Mouse (Mus musculus): Measurements from ENCODE around the gene Eif2ak2.

The Eif2ak2 gene

DNA sequence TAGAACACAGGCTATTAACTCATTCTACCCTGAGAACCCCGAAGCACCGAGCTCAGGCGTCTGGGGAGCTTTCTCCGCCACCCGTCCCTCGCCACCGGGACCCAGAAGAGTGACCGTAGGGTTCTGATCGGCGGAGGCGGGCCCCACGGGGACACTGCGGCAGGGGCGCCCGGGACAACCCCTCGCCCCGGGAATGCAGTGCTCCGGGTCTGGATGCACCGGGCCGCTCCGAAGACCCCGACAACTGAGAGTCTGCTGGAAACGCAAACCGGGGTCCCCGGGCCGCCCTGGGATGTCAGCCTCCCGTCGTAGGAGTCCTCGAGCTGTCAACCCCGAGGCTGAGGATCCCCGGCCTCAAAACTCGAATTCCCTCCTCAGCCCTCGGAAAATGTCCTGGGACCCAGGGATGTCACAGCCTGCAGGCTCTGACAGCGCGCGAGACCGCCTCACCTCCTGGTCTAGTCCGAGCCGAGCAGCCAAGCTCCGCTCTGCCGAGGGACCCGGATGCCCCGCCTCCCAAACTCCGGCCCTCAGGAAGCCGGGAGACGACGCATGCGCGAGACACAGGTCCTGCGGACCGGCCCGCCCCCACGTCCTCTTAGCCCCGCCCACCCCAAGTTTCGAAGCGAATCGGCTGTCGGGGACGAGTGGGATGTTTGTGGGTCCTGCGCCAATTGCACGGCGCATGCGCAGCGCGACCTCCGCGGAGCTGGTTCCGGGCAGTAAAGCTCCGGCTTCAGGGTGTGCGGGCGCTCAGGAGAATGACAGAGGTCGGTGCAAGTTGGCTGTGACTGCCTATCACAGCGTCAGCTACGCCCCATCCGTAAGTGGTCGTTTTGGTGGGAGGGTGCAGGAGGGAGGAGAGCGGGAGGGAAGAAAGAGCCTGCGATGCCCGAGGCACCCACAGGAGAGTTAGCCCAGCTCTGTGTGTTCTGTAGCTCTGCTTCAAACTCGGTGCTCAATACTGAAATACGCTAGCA is 47.2 kb downstream of the Eif2ak2 start, which contains the start of the genes Heatr5b and Gpatch11:
Gene Heatr5b (minus strand): TSS at position 509 of the 980 bp plus-strand sequence.
Gene Gpatch11 (plus strand): TSS at position 712 of the 980 bp plus-strand sequence.
- DNase-seq (ENCODE audit: low spot score): peak; percentile 99

DNA sequence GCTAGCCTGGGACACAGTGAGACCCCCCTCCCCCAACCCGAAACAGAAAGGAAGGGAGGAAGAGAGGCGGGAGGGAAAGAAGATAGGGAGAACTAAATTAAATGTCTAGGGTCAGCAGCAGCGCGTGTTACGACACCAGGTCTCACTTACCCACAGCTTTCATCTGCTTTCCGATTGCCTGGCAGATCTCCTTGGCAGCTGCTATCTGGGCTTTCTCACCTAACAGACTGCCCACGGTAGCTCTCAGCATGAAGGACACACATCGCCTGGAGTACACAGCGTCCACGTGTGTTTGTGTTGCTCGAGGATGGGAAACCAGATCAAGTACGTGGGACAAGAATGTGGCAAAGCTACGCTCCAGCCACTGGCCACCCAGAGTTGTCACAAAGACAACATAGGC is 58.0 kb downstream of the Eif2ak2 start:
- DNase-seq (ENCODE audit: low spot score): no peak

- DNase-seq (ENCODE audit: low spot score): no peak
These were observed 72.8 kb downstream of the Eif2ak2 start for GRCm38 (mm10) chr17:78809582-78809981.

- DNase-seq (ENCODE audit: low spot score): no peak
These were observed 73.4 kb downstream of the Eif2ak2 start for GRCm38 (mm10) chr17:78809019-78809418.

Data from urinary bladder, postnatal 25 days (tissue).